Mouse (Mus musculus) neural tube, embryonic 14.5 days (tissue): ENCODE measurements around the gene Lsm14a. TPM values are rescaled to one million over a fixed set of nuclear protein-coding genes. Genes with fewer than 3 reads are reported as not detected.

Experiments used
- ATAC-seq: fragments of 200-750 bp; cut with Nextera tagmentation; 2 replicates; pipeline ENCODE4 v1.8.0; 2017; ENCODE audit warnings: low read depth, mild to moderate bottlenecking, moderate TSS enrichment, moderate library complexity
- H3K27ac ChIP-seq: fragments of 300-500 bp; sonication (generic); 2 replicates; pipeline ENCODE4 v1.5.1; 2014; ENCODE audit warnings: low read depth, mild to moderate bottlenecking, control low read depth, low read length, moderate library complexity, mixed read lengths
- H3K27me3 ChIP-seq: fragments of 300-500 bp; sonication (generic); 2 replicates; pipeline ENCODE4 v1.6.1; 2014; ENCODE audit warnings: low read length; ENCODE audit not compliant: control insufficient read depth, insufficient read depth
- H3K36me3 ChIP-seq: fragments of 300-500 bp; sonication (generic); 2 replicates; pipeline ENCODE4 v1.6.1; 2014; ENCODE audit warnings: low read length, mixed read lengths; ENCODE audit not compliant: control insufficient read depth, insufficient read depth
- H3K4me1 ChIP-seq: fragments of 300-500 bp; sonication (generic); 2 replicates; pipeline ENCODE4 v1.6.1; 2014; ENCODE audit warnings: low read length; ENCODE audit not compliant: control insufficient read depth, insufficient read depth
- H3K4me2 ChIP-seq: fragments of 300-500 bp; sonication (generic); 2 replicates; pipeline ENCODE4 v1.6.1; 2014; ENCODE audit warnings: mild to moderate bottlenecking, low read depth, low read length, control low read depth
- H3K4me3 ChIP-seq: fragments of 300-500 bp; sonication (generic); 2 replicates; pipeline ENCODE4 v1.5.1; 2014; ENCODE audit warnings: low read depth, low read length, control low read depth, mixed read lengths
- H3K9ac ChIP-seq: fragments of 300-500 bp; sonication (generic); replicated peaks from 2 replicates; pipeline ENCODE4 v1.6.1; 2014; ENCODE audit warnings: low read depth, mild to moderate bottlenecking, control low read depth, low read length, mixed read lengths
- H3K9me3 ChIP-seq: fragments of 300-500 bp; sonication (generic); 2 replicates; pipeline ENCODE4 v1.6.1; 2016; ENCODE audit warnings: low read length; ENCODE audit not compliant: control insufficient read depth
- WGBS: fragments of 180-500 bp; shearing (Covaris S2); extraction: QIAGEN DNeasy Blood & Tissue Kit; methylation state at CpG from one replicate; pipeline ENCODE4 v1.1.7; 2014; 5-methylcytosine and 5-hydroxymethylcytosine counted together
- polyA plus RNA-seq: library from polyadenylated mRNA; unstranded; fragments of >200 nt; fragmentation: Nextera tagmentation; extraction: Ambion mirVana; gene quantifications from 2 replicates; pipeline ENCODE4 v1.2.1, GENCODE M21; 2014

Gene Lsm14a
- polyA plus RNA-seq, 1 experiment from 2014 or later: 32.9 TPM

GRCm38 (mm10) chr7:34312786-34313442, 80.2 kb downstream of the Lsm14a start:
- H3K9me3 ChIP-seq: no peaks in the 10 kb centered on the region
- WGBS: 0% methylated on average over 60 of the region's 73 CpGs
- peak overlapping the region; percentile 96 for H3K9ac ChIP-seq
- 0 out of 2 replicates have a peak, but pooled peaks cover 3% of the 10 kb centered on the region for H3K4me1 ChIP-seq
- no peaks in the 10 kb centered on the region for H3K27me3 ChIP-seq
- H3K36me3 ChIP-seq: no peaks in the 10 kb centered on the region
- peak overlapping the region; percentile 75 for H3K4me2 ChIP-seq
- H3K4me3 ChIP-seq: peak overlapping the region; percentile 97
- H3K27ac ChIP-seq: peak overlapping the region; percentile 92
- peak; percentile 84 for ATAC-seq

GRCm38 (mm10) chr7:34309186-34309764, 83.8 kb downstream of the Lsm14a start:
- H3K4me3 ChIP-seq: no peak overlapping the region
- no peaks in the 10 kb centered on the region for H3K27me3 ChIP-seq
- H3K27ac ChIP-seq: no peak overlapping the region
- H3K4me2 ChIP-seq: no peak overlapping the region
- H3K9ac ChIP-seq: no peak overlapping the region
- H3K9me3 ChIP-seq: no peaks in the 10 kb centered on the region
- WGBS: 92% methylated on average over 5 of the region's 5 CpGs
- H3K36me3 ChIP-seq: no peaks in the 10 kb centered on the region
- ATAC-seq: no peak
- H3K4me1 ChIP-seq: 0 out of 2 replicates have a peak, but pooled peaks cover 3% of the 10 kb centered on the region

- no peaks in the 10 kb centered on the region for H3K27me3 ChIP-seq
- H3K9me3 ChIP-seq: no peaks in the 10 kb centered on the region
- 75% methylated on average over 5 of the region's 5 CpGs for WGBS
- H3K4me2 ChIP-seq: no peak overlapping the region
- H3K9ac ChIP-seq: no peak overlapping the region
- H3K4me3 ChIP-seq: no peak overlapping the region
- 0 out of 2 replicates have a peak, but pooled peaks cover 3% of the 10 kb centered on the region for H3K4me1 ChIP-seq
- ATAC-seq: no peak
- no peak overlapping the region for H3K27ac ChIP-seq
- H3K36me3 ChIP-seq: no peaks in the 10 kb centered on the region
Observed at GRCm38 (mm10) chr7:34308586-34308985, 84.5 kb downstream of the Lsm14a start.

GRCm38 (mm10) chr7:34305454-34305853, 87.7 kb downstream of the Lsm14a start:
- no peak for ATAC-seq
- H3K4me1 ChIP-seq: no peaks in the 10 kb centered on the region
- 67% methylated on average over 4 of the region's 4 CpGs for WGBS
- H3K9ac ChIP-seq: no peak overlapping the region
- no peak overlapping the region for H3K4me3 ChIP-seq
- H3K27ac ChIP-seq: no peak overlapping the region
- H3K27me3 ChIP-seq: no peaks in the 10 kb centered on the region
- H3K36me3 ChIP-seq: no peaks in the 10 kb centered on the region
- H3K4me2 ChIP-seq: no peak overlapping the region
- H3K9me3 ChIP-seq: no peaks in the 10 kb centered on the region

DNA sequence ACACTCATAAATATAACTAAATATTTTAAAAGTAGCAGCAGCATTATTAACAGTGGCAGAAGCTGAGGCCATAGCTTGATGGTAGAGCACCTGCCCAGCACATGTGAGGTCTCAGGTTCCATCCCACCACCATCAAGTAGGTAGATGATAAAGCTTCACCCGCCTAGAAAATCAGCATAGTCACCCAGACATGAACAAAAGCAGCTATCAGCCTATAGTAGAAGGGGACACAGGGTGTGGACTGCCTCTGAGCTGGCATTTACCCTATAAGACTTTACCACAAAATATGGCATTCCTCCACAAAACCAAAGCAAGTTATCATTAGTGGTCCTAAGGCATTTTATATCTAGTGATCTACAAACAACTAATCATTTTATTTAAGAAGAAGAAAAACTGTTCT, 90.5 kb downstream of the Lsm14a start:
- H3K4me3 ChIP-seq: no peak overlapping the region
- WGBS: 94% methylated on average over 1 of the region's 1 CpGs
- H3K27me3 ChIP-seq: no peaks in the 10 kb centered on the region
- no peaks in the 10 kb centered on the region for H3K36me3 ChIP-seq
- no peaks in the 10 kb centered on the region for H3K9me3 ChIP-seq
- no peaks in the 10 kb centered on the region for H3K4me1 ChIP-seq
- no peak overlapping the region for H3K27ac ChIP-seq
- H3K4me2 ChIP-seq: no peak overlapping the region
- no peak for ATAC-seq
- no peak overlapping the region for H3K9ac ChIP-seq

DNA sequence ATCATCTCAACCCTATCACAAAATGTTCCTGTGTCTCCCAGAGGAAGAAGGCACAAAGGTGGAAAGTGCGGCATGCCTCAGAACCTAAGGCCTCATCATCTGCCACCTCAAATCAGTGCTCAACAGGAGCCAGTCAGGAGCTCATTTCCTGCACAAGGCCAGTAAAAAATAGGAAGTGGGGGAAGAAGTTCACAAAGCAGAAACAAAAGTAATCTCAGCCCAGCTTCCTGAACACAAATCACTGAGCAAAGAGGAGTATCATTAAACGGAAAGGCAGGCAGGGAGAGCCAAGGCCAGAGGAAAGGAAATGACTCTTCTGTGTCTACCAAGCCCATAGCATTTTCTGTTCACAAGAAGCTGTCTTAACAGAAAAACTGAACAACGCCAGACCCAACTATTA, 91.2 kb downstream of the Lsm14a start:
- H3K27me3 ChIP-seq: no peaks in the 10 kb centered on the region
- H3K9me3 ChIP-seq: no peaks in the 10 kb centered on the region
- WGBS: 85% methylated on average over 3 of the region's 3 CpGs
- H3K9ac ChIP-seq: no peak overlapping the region
- no peak overlapping the region for H3K4me3 ChIP-seq
- no peaks in the 10 kb centered on the region for H3K4me1 ChIP-seq
- H3K36me3 ChIP-seq: no peaks in the 10 kb centered on the region
- no peak overlapping the region for H3K4me2 ChIP-seq
- no peak for ATAC-seq
- H3K27ac ChIP-seq: no peak overlapping the region

- Histone ChIP-seq H3K4me3 (no peak overlapping the region), H3K27me3 (no peaks in the 10 kb centered on the region), H3K36me3 (no peaks in the 10 kb centered on the region), H3K4me2 (no peak overlapping the region), H3K4me1 (no peaks in the 10 kb centered on the region), H3K27ac (no peak overlapping the region), H3K9me3 (no peaks in the 10 kb centered on the region), H3K9ac (no peak overlapping the region)
- 96% methylated on average over 2 of the region's 2 CpGs for WGBS
- ATAC-seq: no peak
Observed at GRCm38 (mm10) chr7:34298818-34299217, 94.3 kb downstream of the Lsm14a start.

GRCm38 (mm10) chr7:34296124-34296523, 97.0 kb downstream of the Lsm14a start:
- Histone ChIP-seq H3K36me3 (no peaks in the 10 kb centered on the region), H3K4me2 (no peak overlapping the region), H3K4me1 (no peaks in the 10 kb centered on the region), H3K27me3 (no peaks in the 10 kb centered on the region), H3K27ac (no peak overlapping the region), H3K9ac (no peak overlapping the region), H3K4me3 (no peak overlapping the region), H3K9me3 (no peaks in the 10 kb centered on the region)
- 92% methylated on average over 3 of the region's 3 CpGs for WGBS
- ATAC-seq: no peak
